Mouse (Mus musculus) inflammation-experienced regulatory T-cells, adult 16 weeks (primary cell): ENCODE measurements around the gene Trim17. TPM values are rescaled to one million over a fixed set of nuclear protein-coding genes. Genes with fewer than 3 reads are reported as not detected.

Source experiments
- polyA plus RNA-seq: library from polyadenylated mRNA; unstranded; fragments of 100-300 nt; shearing (Covaris generic); gene quantifications from one replicate; pipeline ENCODE4 v1.2.1, GENCODE M21; 2017

The Trim17 gene
- polyA plus RNA-seq: 0.11 TPM

GRCm38 (mm10) chr11:58954420-58955142 lies at the start of gene Trim17, which contains the start of gene Hist3h2a:
TSS of gene Trim17 (plus strand) at chr11:58954685.
TSS of gene Hist3h2a (plus strand) at chr11:58954685.

GRCm38 (mm10) chr11:58917745-58918366 lies 36.6 kb upstream of the Trim17 start, which contains the start of gene Btnl10:
TSS of gene Btnl10 (plus strand) at chr11:58917908.

DNA sequence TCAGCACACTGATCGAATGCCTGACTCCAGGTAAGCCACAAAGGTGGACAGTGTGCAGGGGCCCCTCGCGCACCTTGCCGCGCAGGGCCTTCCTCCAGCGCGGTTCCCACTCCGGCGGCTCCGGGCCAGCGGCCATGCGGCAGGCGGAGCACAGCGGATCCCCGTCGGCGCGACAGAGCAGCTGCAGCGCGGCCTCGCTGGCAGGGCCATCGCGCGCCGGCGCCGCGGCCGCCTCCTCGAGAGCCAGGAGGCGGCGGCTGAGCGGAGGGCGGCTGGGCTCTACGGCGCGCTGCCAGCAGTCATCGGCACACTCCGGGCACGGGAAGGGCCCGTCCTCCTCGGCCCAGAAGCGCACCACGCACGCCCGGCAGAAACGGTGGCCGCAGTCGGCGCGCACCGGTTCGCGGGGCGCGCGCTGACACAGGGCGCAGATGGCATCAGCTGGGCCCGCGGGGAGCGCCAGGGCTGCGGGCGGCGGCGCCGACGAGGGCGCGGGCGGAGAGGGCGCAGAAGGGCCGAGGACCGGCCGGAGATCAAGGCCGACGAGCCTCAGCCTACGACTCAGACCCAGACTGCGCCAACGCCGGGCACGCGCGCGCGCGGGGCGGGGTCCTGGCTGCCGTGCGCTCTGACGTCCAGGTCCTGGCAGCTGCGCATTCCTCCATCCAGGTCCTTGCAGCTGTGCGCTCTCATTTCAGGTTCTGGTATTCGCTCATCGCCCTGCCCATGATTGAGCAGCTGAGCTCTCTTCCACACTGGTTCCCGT lies 16.0 kb upstream of the Trim17 start, which contains the start of gene Rnf187:
Rnf187 (minus strand) TSS at position 595 of the 766 bp plus-strand sequence.

DNA sequence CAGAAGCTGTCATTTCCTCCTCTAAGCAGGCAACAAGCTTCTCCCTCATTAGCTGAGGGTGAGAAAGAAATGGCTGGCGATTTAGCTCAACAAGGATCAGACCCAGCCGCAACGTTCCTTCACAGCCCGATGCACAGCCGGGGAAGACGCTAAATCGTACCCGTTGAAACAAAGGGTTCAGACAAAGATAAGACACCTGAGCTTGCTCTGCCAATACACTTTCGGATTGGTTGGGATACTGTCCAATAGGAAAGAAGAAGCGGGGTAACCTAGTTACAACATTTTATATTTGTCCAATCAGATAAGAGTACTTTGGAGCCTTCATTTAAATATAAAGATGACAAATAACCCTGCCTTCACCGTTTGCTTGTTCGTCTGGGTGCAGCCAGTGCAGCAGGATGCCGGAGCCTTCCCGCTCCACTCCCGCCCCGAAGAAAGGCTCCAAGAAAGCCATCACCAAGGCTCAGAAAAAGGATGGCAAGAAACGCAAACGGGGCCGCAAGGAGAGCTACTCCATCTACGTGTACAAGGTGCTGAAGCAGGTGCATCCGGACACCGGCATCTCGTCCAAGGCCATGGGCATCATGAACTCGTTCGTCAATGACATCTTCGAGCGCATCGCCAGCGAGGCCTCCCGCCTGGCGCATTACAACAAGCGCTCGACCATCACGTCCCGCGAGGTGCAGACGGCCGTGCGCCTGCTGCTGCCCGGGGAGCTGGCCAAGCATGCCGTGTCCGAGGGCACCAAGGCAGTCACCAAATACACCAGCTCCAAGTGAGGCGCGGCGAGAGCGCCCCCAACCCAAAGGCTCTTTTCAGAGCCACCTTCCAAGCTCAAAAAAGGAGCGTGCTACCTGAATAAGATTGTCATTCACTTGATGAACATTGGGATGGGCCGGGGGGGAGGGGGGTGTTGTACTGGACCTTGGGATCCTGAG lies 5.7 kb upstream of the Trim17 start, which contains the start of gene Hist3h2ba:
Hist3h2ba (plus strand) TSS at position 379 of the 938 bp plus-strand sequence.

DNA sequence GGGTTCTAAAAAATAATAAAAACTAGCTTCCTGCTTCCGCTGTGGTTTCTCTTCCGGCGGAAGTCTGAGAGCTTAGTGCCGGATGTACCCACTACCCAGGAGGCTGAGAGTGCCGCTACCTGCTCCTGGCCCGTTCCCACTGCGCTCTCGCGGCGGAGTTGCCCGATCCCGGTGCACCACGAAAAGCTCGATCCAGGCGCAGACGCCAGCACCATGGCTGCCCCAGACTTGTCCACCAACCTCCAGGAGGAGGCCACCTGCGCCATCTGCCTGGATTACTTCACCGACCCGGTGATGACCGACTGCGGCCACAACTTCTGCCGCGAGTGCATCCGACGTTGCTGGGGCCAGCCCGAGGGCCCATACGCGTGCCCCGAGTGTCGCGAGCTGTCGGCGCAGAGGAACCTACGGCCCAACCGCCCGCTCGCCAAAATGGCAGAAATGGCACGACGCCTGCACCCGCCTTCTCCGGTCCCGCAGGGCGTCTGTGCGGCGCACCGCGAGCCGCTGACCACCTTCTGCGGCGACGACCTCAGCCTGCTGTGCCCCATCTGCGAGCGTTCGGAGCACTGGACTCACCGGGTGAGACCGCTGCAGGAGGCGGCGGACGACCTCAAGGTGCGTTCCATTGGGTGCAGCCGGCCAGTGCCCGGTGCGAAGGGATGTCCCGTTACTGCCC lies 23.7 kb downstream of the Trim17 start, which contains the start of gene Trim11:
Trim11 (plus strand) TSS at position 67 of the 679 bp plus-strand sequence.

Other genes starting within 250 kb of the Trim17 start
- not detected for gene Olfr318, start 230.7 kb upstream of the Trim17 start, polyA plus RNA-seq
- not detected for gene Olfr317, start 215.5 kb upstream of the Trim17 start, polyA plus RNA-seq
- not detected for gene Olfr316, start 202.0 kb upstream of the Trim17 start, polyA plus RNA-seq
- not detected for gene Olfr315, start 181.5 kb upstream of the Trim17 start, polyA plus RNA-seq
- gene Olfr314, start 171.7 kb upstream of the Trim17 start, polyA plus RNA-seq: not detected
- gene Fam183b, start 152.7 kb upstream of the Trim17 start, polyA plus RNA-seq: not detected
- gene Olfr313, start 139.7 kb upstream of the Trim17 start, polyA plus RNA-seq: not detected
- not detected for gene Olfr312, start 125.4 kb upstream of the Trim17 start, polyA plus RNA-seq
- not detected for gene Olfr311, start 115.4 kb upstream of the Trim17 start, polyA plus RNA-seq
- gene Gm12258, start 107.5 kb upstream of the Trim17 start, polyA plus RNA-seq: 14.7 TPM
- 16.0 TPM for gene 2810021J22Rik, start 87.5 kb upstream of the Trim17 start, polyA plus RNA-seq
- 16.8 TPM for gene Zfp39, start 50.5 kb upstream of the Trim17 start, polyA plus RNA-seq
- not detected for gene Btnl10, start 36.8 kb upstream of the Trim17 start, polyA plus RNA-seq
- 12.3 TPM for gene Rnf187, start 15.8 kb upstream of the Trim17 start, polyA plus RNA-seq
- 17.8 TPM for gene Hist3h2ba, start 5.8 kb upstream of the Trim17 start, polyA plus RNA-seq
- 23.3 TPM for gene Hist3h2a, start within 50 bp of the Trim17 start, polyA plus RNA-seq
- 45.5 TPM for gene Trim11, start 23.4 kb downstream of the Trim17 start, polyA plus RNA-seq
- gene Obscn, start 181.7 kb downstream of the Trim17 start, polyA plus RNA-seq: not detected
- 2.2 TPM for gene Iba57, start 209.1 kb downstream of the Trim17 start, polyA plus RNA-seq
- not detected for gene Gjc2, start 228.5 kb downstream of the Trim17 start, polyA plus RNA-seq
- gene Guk1, start 237.5 kb downstream of the Trim17 start, polyA plus RNA-seq: 88.8 TPM
- 48.5 TPM for gene Mrpl55, start 247.8 kb downstream of the Trim17 start, polyA plus RNA-seq